Mouse (Mus musculus) MEL (cell line): Measurements from ENCODE around the gene Olfr523. TPM values are rescaled to one million over a fixed set of nuclear protein-coding genes. Genes with fewer than 3 reads are reported as not detected.

ENCODE experiments used
- DNase-seq: peaks from one replicate; pipeline ENCODE4 v3.0.0; 2011; ENCODE audit warnings: low read depth, low spot score
- H3K27ac ChIP-seq: 2 replicates; pipeline ENCODE4 v1.5.1; 2012; ENCODE audit warnings: low read depth, mild to moderate bottlenecking, control low read depth, low read length, moderate library complexity; ENCODE audit not compliant: control insufficient read depth
- H3K27me3 ChIP-seq, 2 experiments: fragments of 150-350 bp in 1 of 2; sonication (generic) in 1 of 2; 2 replicates each; pipeline ENCODE4 v1.6.1; 2012; ENCODE audit warnings: low read length in 2 of 2, mild to moderate bottlenecking in 2 of 2, improper control_type of control experiment in 1 of 2, moderate library complexity in 1 of 2; ENCODE audit not compliant: insufficient read depth in 2 of 2, control insufficient read depth in 1 of 2
- H3K36me3 ChIP-seq, 2 experiments: 2 replicates each; pipeline ENCODE4 v1.6.1; 2012 to 2014; ENCODE audit warnings: low read length in 2 of 2, improper control_type of control experiment in 1 of 2, inconsistent platforms in 1 of 2, mild to moderate bottlenecking in 1 of 2; ENCODE audit not compliant: insufficient read depth in 2 of 2, control insufficient read depth in 1 of 2
- H3K4me1 ChIP-seq, 2 experiments: fragments of 150-350 bp in 1 of 2; sonication (generic) in 1 of 2; 2 replicates each; pipeline ENCODE4 v1.6.1; 2012; ENCODE audit warnings: low read length in 2 of 2, improper control_type of control experiment in 1 of 2, mild to moderate bottlenecking in 1 of 2; ENCODE audit not compliant: insufficient read depth in 2 of 2, control insufficient read depth in 1 of 2
- H3K4me3 ChIP-seq, 2 experiments: fragments of 150-350 bp in 1 of 2; sonication (generic) in 1 of 2; 2 replicates each; pipeline ENCODE4 v1.5.1; 2012; ENCODE audit warnings: low read depth in 2 of 2, low read length in 2 of 2, mild to moderate bottlenecking in 2 of 2, moderate library complexity in 2 of 2, control low read depth in 1 of 2, improper control_type of control experiment in 1 of 2; ENCODE audit not compliant: control insufficient read depth in 1 of 2, insufficient read depth in 1 of 2
- H3K79me2 ChIP-seq: 2 replicates; pipeline ENCODE4 v1.6.1; 2012; ENCODE audit warnings: mild to moderate bottlenecking, low read length, moderate library complexity; ENCODE audit not compliant: control insufficient read depth, poor library complexity, insufficient read depth
- H3K9ac ChIP-seq: 2 replicates; pipeline ENCODE4 v1.6.1; 2012; ENCODE audit warnings: low read depth, mild to moderate bottlenecking, control low read depth, low read length, moderate library complexity; ENCODE audit not compliant: control insufficient read depth, poor library complexity, severe bottlenecking
- H3K9me3 ChIP-seq: fragments of 150-350 bp; sonication (generic); replicated peaks from 2 replicates; pipeline ENCODE4 v1.6.1; 2012; ENCODE audit warnings: mild to moderate bottlenecking, low read length, improper control_type of control experiment, moderate library complexity; ENCODE audit not compliant: insufficient read depth
- BHLHE40 ChIP-seq: IDR thresholded peaks from 2 replicates; pipeline ENCODE4 v1.6.1; 2012; ENCODE audit warnings: low read depth, mild to moderate bottlenecking, inconsistent platforms, low read length, improper control_type of control experiment, borderline replicate concordance
- CHD2 ChIP-seq: IDR thresholded peaks from 2 replicates; pipeline ENCODE4 v1.6.1; 2011; ENCODE audit warnings: low read length, improper control_type of control experiment
- GABPA ChIP-seq: IDR thresholded peaks from 2 replicates; pipeline ENCODE4 v1.6.1; 2012; ENCODE audit warnings: low read depth, mild to moderate bottlenecking, inconsistent platforms, low read length, improper control_type of control experiment, moderate library complexity
- HCFC1 ChIP-seq: IDR thresholded peaks from 2 replicates; pipeline ENCODE4 v1.6.1; 2012; ENCODE audit warnings: low read depth, mild to moderate bottlenecking, inconsistent platforms, low read length, improper control_type of control experiment, moderate library complexity
- MAFK ChIP-seq: IDR thresholded peaks from 2 replicates; pipeline ENCODE4 v1.6.1; 2011; ENCODE audit warnings: low read depth, mild to moderate bottlenecking, low read length, improper control_type of control experiment, borderline replicate concordance
- MAZ ChIP-seq: IDR thresholded peaks from 2 replicates; pipeline ENCODE4 v1.6.1; 2012; ENCODE audit warnings: low read depth, mild to moderate bottlenecking, inconsistent platforms, low read length, improper control_type of control experiment
- MEF2A ChIP-seq: IDR thresholded peaks from 2 replicates; pipeline ENCODE4 v1.6.1; 2014; ENCODE audit warnings: low read depth, mild to moderate bottlenecking, inconsistent platforms, low read length, improper control_type of control experiment; ENCODE audit not compliant: poor library complexity, insufficient replicate concordance, severe bottlenecking; ENCODE audit errors: extremely low read depth
- MYB ChIP-seq: IDR thresholded peaks from 2 replicates; pipeline ENCODE4 v1.6.1; 2011; ENCODE audit warnings: mild to moderate bottlenecking, low read depth, low read length, improper control_type of control experiment
- NRF1 ChIP-seq: IDR thresholded peaks from 2 replicates; pipeline ENCODE4 v1.6.1; 2014; ENCODE audit warnings: low read depth, mild to moderate bottlenecking, inconsistent platforms, low read length, improper control_type of control experiment, moderate library complexity; ENCODE audit not compliant: poor library complexity, insufficient read depth, severe bottlenecking
- RAD21 ChIP-seq: IDR thresholded peaks from 2 replicates; pipeline ENCODE4 v1.6.1; 2011; ENCODE audit warnings: mild to moderate bottlenecking, low read depth, low read length, improper control_type of control experiment
- RCOR1 ChIP-seq: IDR thresholded peaks from 2 replicates; pipeline ENCODE4 v1.6.1; 2012; ENCODE audit warnings: low read depth, mild to moderate bottlenecking, inconsistent platforms, low read length, improper control_type of control experiment
- TAL1 ChIP-seq: IDR thresholded peaks from 2 replicates; pipeline ENCODE4 v1.6.1; 2012; ENCODE audit warnings: mild to moderate bottlenecking, inconsistent platforms, low read length, moderate library complexity, mixed read lengths
- TBP ChIP-seq: IDR thresholded peaks from 2 replicates; pipeline ENCODE4 v1.8.0; 2011; ENCODE audit warnings: low read depth, low read length, improper control_type of control experiment
- TCF12 ChIP-seq: IDR thresholded peaks from 2 replicates; pipeline ENCODE4 v1.6.1; 2014; ENCODE audit warnings: low read depth, mild to moderate bottlenecking, inconsistent platforms, low read length, improper control_type of control experiment, moderate library complexity
- USF1 ChIP-seq: IDR thresholded peaks from 2 replicates; pipeline ENCODE4 v1.6.1; 2014; ENCODE audit warnings: low read depth, mild to moderate bottlenecking, inconsistent platforms, low read length, improper control_type of control experiment, moderate library complexity
- USF2 ChIP-seq, 2 experiments: IDR thresholded peaks; 2 replicates each; pipeline ENCODE4 v1.6.1; 2011 to 2012; ENCODE audit warnings: improper control_type of control experiment in 2 of 2, low read length in 2 of 2, borderline replicate concordance in 1 of 2, inconsistent platforms in 1 of 2, low read depth in 1 of 2, mild to moderate bottlenecking in 1 of 2; ENCODE audit not compliant: insufficient read depth in 1 of 2
- ZMIZ1 ChIP-seq: IDR thresholded peaks from 2 replicates; pipeline ENCODE4 v1.6.1; 2012; ENCODE audit warnings: low read depth, mild to moderate bottlenecking, inconsistent platforms, low read length, improper control_type of control experiment, moderate library complexity
- polyA plus RNA-seq, 2 experiments: library from polyadenylated mRNA; stranded (reverse) in 1 of 2; unstranded in 1 of 2; fragments of >175 nt in 1 of 2; fragments of >200 nt in 1 of 2; gene quantifications; 2 replicates each; pipeline versions ENCODE4 v1.2.1 to v1.2.4; 2012; ENCODE audit warnings: low replicate concordance in 2 of 2, low read depth in 1 of 2; ENCODE audit not compliant: insufficient read length in 2 of 2, insufficient read depth in 1 of 2, missing spikeins in 1 of 2
- total RNA-seq: library from RNA; depleted of rRNA; stranded (reverse); fragments of 300-350 nt; gene quantifications from 2 replicates; pipeline ENCODE4 v1.2.3, GENCODE M21; 2012

Olfr523 gene
- total and polyA plus RNA-seq, 3 experiments: not detected

DNA sequence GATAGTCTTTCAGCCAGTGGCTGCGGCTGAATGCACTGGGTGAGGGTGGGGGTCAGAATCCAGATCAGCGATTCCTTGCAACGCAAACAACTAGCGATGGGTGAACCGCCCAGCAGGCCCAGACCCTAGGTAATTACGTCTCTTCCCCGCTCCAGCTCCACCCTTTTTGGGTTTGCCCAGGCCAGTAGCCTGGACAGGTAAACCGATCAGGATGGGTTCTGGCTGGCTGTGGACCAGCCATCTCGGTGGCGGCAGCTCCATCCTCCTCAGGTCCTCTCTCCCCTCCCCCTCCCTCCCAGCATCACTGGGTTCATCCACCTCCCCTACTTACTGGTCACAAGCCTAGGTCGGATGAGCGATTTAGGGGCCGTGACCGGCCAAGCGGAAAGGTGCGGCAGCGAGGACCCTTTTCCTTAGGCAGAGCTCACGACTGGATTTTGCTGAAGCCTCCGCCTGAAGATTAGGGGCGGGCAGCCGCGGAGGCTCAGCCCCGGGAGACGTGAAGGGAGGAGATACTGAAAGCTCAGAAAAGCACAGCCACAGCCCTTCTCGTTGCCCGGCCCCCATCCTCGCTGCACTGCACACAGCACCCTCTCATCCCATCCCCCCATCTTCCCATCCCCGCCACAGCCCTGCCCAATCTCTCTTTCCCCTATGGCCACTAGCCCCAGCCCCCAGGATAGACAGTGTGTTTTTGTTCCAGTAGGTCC lies 18.6 kb upstream of the Olfr523 start, which contains the start of gene Sprn:
Gene Sprn (minus strand): TSS at position 660 of the 710 bp plus-strand sequence.
- no peaks in the 10 kb centered on the region for H3K36me3 ChIP-seq
- no peaks in the 10 kb centered on the region for H3K27me3 ChIP-seq
- no peak within 1 kb of the TSS for H3K4me3 ChIP-seq

DNA sequence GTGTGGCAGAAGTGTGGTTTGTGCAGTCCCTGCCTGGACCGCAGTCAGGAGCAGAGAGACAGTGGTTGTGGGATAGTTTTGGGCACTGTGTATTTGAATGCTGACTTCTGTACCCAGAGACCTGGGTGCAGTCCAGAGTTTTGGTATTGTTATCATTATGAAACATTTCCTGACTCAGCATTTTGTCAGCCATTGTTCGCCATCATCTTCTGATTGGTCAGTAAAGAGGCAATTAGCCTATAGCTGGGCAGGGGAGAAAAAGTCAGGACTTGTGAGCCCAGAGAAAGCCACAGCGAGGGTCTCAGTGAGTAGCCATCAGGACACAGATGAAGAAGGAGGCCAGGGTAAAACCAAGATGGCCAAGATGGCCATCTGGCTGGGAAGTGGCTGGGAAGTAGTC lies 12.7 kb upstream of the Olfr523 start:
- Histone ChIP-seq H3K79me2 (no peaks in the 10 kb centered on the region), H3K4me3 (no peak overlapping the region), H3K9me3 (no peaks in the 10 kb centered on the region), H3K36me3 (no peaks in the 10 kb centered on the region), H3K27ac (no peak overlapping the region), H3K4me1 (no peaks in the 10 kb centered on the region; a peak in 1 of 4 replicates), H3K9ac (no peak overlapping the region), H3K27me3 (no peaks in the 10 kb centered on the region)
- no peak for DNase-seq
- TF ChIP-seq ZMIZ1: no peak
- TF ChIP-seq RAD21: no peak
- TF ChIP-seq MAFK: peak; percentile 83

More for the DNA sequence above, 18.6 kb upstream of the Olfr523 start, which contains the start of gene Sprn:
- Histone ChIP-seq H3K9ac (no peak within 1 kb of the TSS), H3K79me2 (no peaks in the 10 kb centered on the region), H3K27ac (no peak within 1 kb of the TSS), H3K9me3 (no peaks in the 10 kb centered on the region), H3K4me1 (no peaks in the 10 kb centered on the region)
- no peak for DNase-seq
- TF ChIP-seq NRF1 (no peak), MYB (no peak), USF2 (IDR thresholded peaks at IDR 0.05; ENCODE audit: borderline replicate concordance in 1 of 2, insufficient read depth in 1 of 2, low read depth in 1 of 2, low read length in 2 of 2) (no peak), TBP (no peak), GABPA (no peak), MAZ (no peak), TCF12 (no peak), MEF2A (no peak), BHLHE40 (no peak), CHD2 (no peak), MAFK (no peak), HCFC1 (no peak), RCOR1 (no peak), USF1 (no peak), TAL1 (no peak)
- TF ChIP-seq, all 39 proteins: peak for 0
